Mouse (Mus musculus) stomach, postnatal 0 days (tissue): ENCODE measurements around the gene Guk1. TPM values are rescaled to one million over a fixed set of nuclear protein-coding genes. Genes with fewer than 3 reads are reported as not detected.

Experiments
- ATAC-seq: fragments of 200-750 bp; cut with Nextera tagmentation; 2 replicates; pipeline ENCODE4 v1.8.0; 2017; ENCODE audit not compliant: low FRiP score, low TSS enrichment
- DNase-seq: peaks from one replicate; pipeline ENCODE4 v3.0.0-alpha.2; 2016; ENCODE audit warnings: low spot score
- H3K27ac ChIP-seq: fragments of 300-500 bp; sonication (generic); replicated peaks from 2 replicates; pipeline ENCODE4 v1.5.1; 2014; ENCODE audit warnings: mild to moderate bottlenecking, control low read depth
- H3K27me3 ChIP-seq: fragments of 300-500 bp; sonication (generic); 2 replicates; pipeline ENCODE4 v1.6.1; 2014; ENCODE audit warnings: low read length; ENCODE audit not compliant: control insufficient read depth, insufficient read depth
- H3K36me3 ChIP-seq: fragments of 300-500 bp; sonication (generic); 2 replicates; pipeline ENCODE4 v1.6.1; 2014; ENCODE audit warnings: low read length, mixed read lengths; ENCODE audit not compliant: control insufficient read depth, insufficient read depth
- H3K4me1 ChIP-seq: fragments of 300-500 bp; sonication (generic); replicated peaks from 2 replicates; pipeline ENCODE4 v1.6.1; 2014; ENCODE audit warnings: antibody characterized with exemption; ENCODE audit not compliant: control insufficient read depth, insufficient read depth
- H3K4me2 ChIP-seq: fragments of 300-500 bp; sonication (generic); replicated peaks from 2 replicates; pipeline ENCODE4 v1.6.1; 2014; ENCODE audit warnings: low read depth, mild to moderate bottlenecking, control low read depth, moderate library complexity
- H3K4me3 ChIP-seq: fragments of 300-500 bp; sonication (generic); 2 replicates; pipeline ENCODE4 v1.5.1; 2014; ENCODE audit warnings: low read depth, low read length, control low read depth
- H3K9ac ChIP-seq: fragments of 300-500 bp; sonication (generic); 2 replicates; pipeline ENCODE4 v1.6.1; 2014; ENCODE audit warnings: mild to moderate bottlenecking, low read length, control low read depth, mixed read lengths
- H3K9me3 ChIP-seq: fragments of 300-500 bp; sonication (generic); 2 replicates; pipeline ENCODE4 v1.6.1; 2016; ENCODE audit warnings: low read length; ENCODE audit not compliant: control insufficient read depth
- CTCF ChIP-seq: IDR thresholded peaks from 2 replicates; pipeline ENCODE4 v1.5.1; 2016; ENCODE audit warnings: antibody characterized with exemption, low read depth, mild to moderate bottlenecking, moderate library complexity
- EP300 ChIP-seq: optimal IDR thresholded peaks from 2 replicates; pipeline ENCODE3; 2016; ENCODE audit warnings: antibody characterized with exemption
- WGBS: fragments of 180-500 bp; shearing (Covaris S2); extraction: QIAGEN DNeasy Blood & Tissue Kit; methylation state at CpG from one replicate; pipeline ENCODE4 v1.1.7; 2014; 5-methylcytosine and 5-hydroxymethylcytosine counted together
- polyA plus RNA-seq: library from polyadenylated mRNA; unstranded; fragments of >200 nt; fragmentation: Nextera tagmentation; extraction: Ambion mirVana; gene quantifications from 2 replicates; pipeline ENCODE4 v1.2.1, GENCODE M21; 2015

Gene Guk1
- polyA plus RNA-seq, 1 experiment from 2014 or later = 176 TPM

DNA sequence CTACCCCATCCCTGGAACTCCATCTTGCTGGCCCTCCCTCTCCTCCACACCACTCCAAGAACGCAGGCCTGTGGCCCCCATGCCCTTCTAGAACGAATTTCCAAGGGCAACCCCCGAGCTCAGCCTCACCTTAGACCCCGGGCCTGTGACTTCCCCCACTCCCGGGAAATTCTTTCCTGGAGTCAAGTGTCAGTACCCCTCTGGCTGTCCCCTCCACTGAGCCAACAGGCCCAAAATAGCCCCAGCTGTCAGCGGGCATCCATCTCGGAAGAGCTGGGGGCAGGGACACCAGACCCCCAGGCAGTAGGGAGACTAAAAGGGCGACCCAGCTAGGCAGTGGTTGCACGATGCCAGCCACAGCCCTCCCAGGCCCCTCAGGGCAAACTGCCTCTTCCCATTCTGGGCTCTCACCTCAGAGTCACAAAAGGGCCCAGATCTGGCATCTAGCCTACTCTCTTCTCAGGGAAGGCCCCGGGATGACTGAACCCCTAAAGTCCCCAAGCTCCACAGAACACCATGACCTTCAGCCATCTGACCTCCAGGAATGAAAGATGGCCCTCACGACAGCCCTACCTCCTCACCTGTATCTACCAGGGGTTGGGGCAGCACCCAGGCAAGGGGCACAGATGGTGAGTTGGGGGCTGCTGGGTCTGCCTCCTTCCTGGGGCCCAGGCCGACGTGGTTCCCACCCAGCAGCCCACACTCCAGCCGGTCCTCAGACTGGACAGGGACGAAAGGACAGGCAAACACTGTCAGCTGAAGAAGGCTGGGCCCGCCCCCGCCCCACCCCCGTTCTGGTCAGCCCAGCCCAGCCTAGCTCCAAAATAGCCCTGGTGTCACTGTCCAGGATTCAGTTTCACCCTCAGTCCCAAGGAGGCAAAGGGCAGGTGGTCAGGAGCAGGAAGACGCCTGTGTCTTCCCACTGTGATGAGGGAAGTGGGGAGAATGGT lies 53.2 kb downstream of the Guk1 start:
- TF ChIP-seq CTCF = no peak
- no peak for TF ChIP-seq EP300
- H3K27ac ChIP-seq = no peak overlapping the region
- no peaks in the 10 kb centered on the region for H3K9me3 ChIP-seq
- ATAC-seq (no peak), DNase-seq (no peak)
- H3K27me3 ChIP-seq = peaks cover 14% of the 10 kb centered on the region; the same call in 1 of the 2 replicates
- no peaks in the 10 kb centered on the region for H3K36me3 ChIP-seq
- no peaks in the 10 kb centered on the region for H3K4me1 ChIP-seq
- H3K9ac ChIP-seq = no peak overlapping the region
- H3K4me2 ChIP-seq = no peak overlapping the region
- no peak overlapping the region for H3K4me3 ChIP-seq
- WGBS = 70% methylated on average over 19 of the region's 19 CpGs

DNA sequence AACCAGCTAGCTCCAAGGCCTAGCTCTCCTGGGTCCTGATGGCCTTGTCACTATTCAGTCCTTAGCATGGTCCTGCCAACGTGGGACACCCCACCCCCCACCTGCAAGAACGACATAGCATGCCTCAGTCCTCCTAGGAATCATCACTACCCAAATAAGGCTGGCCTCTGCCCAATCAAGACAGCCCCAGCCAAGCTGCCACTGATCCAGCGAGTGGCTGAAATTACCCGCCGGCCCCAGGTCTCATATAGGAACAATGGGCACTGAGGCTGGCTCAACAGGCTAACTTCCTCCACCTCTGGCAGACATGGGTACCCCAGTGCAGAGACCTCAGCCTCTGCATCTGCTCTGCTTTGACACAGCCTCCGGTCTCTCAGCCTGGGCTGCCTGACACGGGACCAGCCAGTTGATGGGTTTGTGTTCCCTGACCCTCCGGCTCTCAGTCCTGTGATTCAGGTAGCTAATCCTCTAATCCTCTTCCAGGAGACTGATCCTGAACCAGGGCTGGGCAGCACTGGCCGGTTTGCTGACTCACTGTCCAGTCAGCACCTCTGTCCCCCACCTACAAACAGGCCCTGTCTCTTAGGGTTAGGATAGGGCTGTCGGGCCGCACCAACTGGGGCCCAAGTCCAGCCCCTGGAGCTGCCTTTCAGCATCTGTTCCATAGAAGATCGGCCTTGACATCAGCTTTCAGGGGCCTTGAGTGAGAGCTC lies 54.9 kb downstream of the Guk1 start:
- ATAC-seq = no peak
- DNase-seq = no peak
- no peak overlapping the region for H3K27ac ChIP-seq
- H3K36me3 ChIP-seq = no peaks in the 10 kb centered on the region
- H3K4me1 ChIP-seq = no peaks in the 10 kb centered on the region
- H3K4me2 ChIP-seq = no peak overlapping the region
- no peaks in the 10 kb centered on the region for H3K9me3 ChIP-seq
- peaks cover 14% of the 10 kb centered on the region; the same call in 1 of the 2 replicates for H3K27me3 ChIP-seq
- 70% methylated on average over 12 of the region's 12 CpGs for WGBS
- TF ChIP-seq CTCF (no peak), EP300 (no peak)
- no peak overlapping the region for H3K9ac ChIP-seq
- H3K4me3 ChIP-seq = no peak overlapping the region

DNA sequence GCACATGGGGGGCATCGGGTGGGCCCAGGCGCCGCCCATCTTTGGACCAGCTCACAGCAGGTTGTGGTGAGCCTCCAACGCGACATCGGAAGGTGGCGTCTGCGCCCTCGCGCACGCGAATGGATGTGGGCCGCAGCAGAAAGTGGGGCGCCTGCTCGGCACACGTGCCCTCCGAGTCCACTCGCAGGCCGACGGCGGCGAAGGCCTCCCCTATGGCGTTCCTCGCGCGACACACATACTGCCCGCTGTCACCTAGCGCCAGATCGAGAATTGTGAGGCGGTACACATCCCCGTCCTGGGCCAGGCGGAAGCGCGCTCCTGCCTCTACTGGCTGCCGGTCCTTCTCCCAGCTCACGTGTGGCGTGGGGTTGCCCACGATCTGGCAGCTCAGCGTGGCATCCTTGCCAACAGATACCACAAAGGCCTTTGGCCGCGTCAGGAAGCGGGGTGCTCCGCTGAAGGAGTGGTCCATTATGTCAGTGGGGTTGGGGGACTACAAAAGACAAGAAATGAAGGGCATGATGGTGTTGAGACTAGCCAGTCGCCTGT lies 56.0 kb downstream of the Guk1 start, which contains the start of gene Obscn:
Gene Obscn (minus strand): TSS at position 499 of the 549 bp plus-strand sequence.
- peak within 1 kb of the TSS; percentile 10; the same call in 1 of the 2 replicates for H3K4me3 ChIP-seq
- 18% methylated on average over 43 of the region's 44 CpGs for WGBS
- peaks cover 14% of the 10 kb centered on the region; the same call in 1 of the 2 replicates for H3K27me3 ChIP-seq
- H3K4me2 ChIP-seq = peak within 1 kb of the TSS; percentile 35
- no peaks in the 10 kb centered on the region for H3K36me3 ChIP-seq
- no peak for TF ChIP-seq CTCF
- no peak for TF ChIP-seq EP300
- DNase-seq (no peak), ATAC-seq (no peak)
- no peaks in the 10 kb centered on the region for H3K4me1 ChIP-seq
- no peak within 1 kb of the TSS for H3K9ac ChIP-seq
- no peaks in the 10 kb centered on the region for H3K9me3 ChIP-seq
- H3K27ac ChIP-seq = no peak within 1 kb of the TSS

- Histone ChIP-seq H3K36me3 (no peaks in the 10 kb centered on the region), H3K9ac (no peak overlapping the region), H3K4me3 (peak overlapping the region; percentile 10; the same call in 1 of the 2 replicates), H3K4me1 (no peaks in the 10 kb centered on the region), H3K4me2 (peak overlapping the region; percentile 35), H3K9me3 (no peaks in the 10 kb centered on the region), H3K27me3 (peaks cover 14% of the 10 kb centered on the region; the same call in 1 of the 2 replicates), H3K27ac (no peak overlapping the region)
- TF ChIP-seq EP300 (no peak), CTCF (no peak)
- DNase-seq (peak; percentile 30), ATAC-seq (no peak)
- WGBS = 7% methylated on average over 53 of the region's 55 CpGs
These were observed 56.8 kb downstream of the Guk1 start for GRCm38 (mm10) chr11:59135051-59135820.

- WGBS = 7% methylated on average over 34 of the region's 35 CpGs
- Histone ChIP-seq H3K4me1 (no peaks in the 10 kb centered on the region), H3K9ac (no peak overlapping the region), H3K36me3 (no peaks in the 10 kb centered on the region), H3K9me3 (no peaks in the 10 kb centered on the region), H3K27me3 (peaks cover 14% of the 10 kb centered on the region; the same call in 1 of the 2 replicates), H3K27ac (no peak overlapping the region), H3K4me3 (0 out of 2 replicates have a peak overlapping the region, but pooled peaks have one; percentile 8), H3K4me2 (peak overlapping the region; percentile 32; the same call in 1 of the 2 replicates)
- ATAC-seq (peak; percentile 85), DNase-seq (peak; percentile 91)
- TF ChIP-seq EP300 (no peak), CTCF (peak; percentile 62)
These were observed 57.5 kb downstream of the Guk1 start for GRCm38 (mm10) chr11:59134373-59134997.

Other genes with a start within 250 kb of the Guk1 start
- gene Hist3h2ba, start 243.3 kb downstream of the Guk1 start, polyA plus RNA-seq = 7.5 and 8.9 TPM in 2 replicates
- 18.7 and 19.1 TPM in 2 replicates for gene Hist3h2a, start 237.5 kb downstream of the Guk1 start, polyA plus RNA-seq
- 0.05 and 0.08 TPM in 2 replicates for gene Trim17, start 237.5 kb downstream of the Guk1 start, polyA plus RNA-seq
- gene Trim11, start 214.1 kb downstream of the Guk1 start, polyA plus RNA-seq = 9.9 and 11.0 TPM in 2 replicates
- gene Obscn, start 55.8 kb downstream of the Guk1 start, polyA plus RNA-seq = 0.24 and 0.28 TPM in 2 replicates
- gene Iba57, start 28.5 kb downstream of the Guk1 start, polyA plus RNA-seq = 5.5 and 5.9 TPM in 2 replicates
- 2.1 and 2.4 TPM in 2 replicates for gene Gjc2, start 9.0 kb downstream of the Guk1 start, polyA plus RNA-seq
- 90.3 and 90.9 TPM in 2 replicates for gene Mrpl55, start 10.3 kb upstream of the Guk1 start, polyA plus RNA-seq
- gene 2310033P09Rik, start 16.1 kb upstream of the Guk1 start, polyA plus RNA-seq = 21.3 and 21.5 TPM in 2 replicates
- 536 and 549 TPM in 2 replicates for gene Arf1, start 36.1 kb upstream of the Guk1 start, polyA plus RNA-seq
- gene Wnt3a, start 98.5 kb upstream of the Guk1 start, polyA plus RNA-seq = 2.0 and 2.5 TPM in 2 replicates
- 2.3 and 2.8 TPM in 2 replicates for gene Wnt9a, start 114.7 kb upstream of the Guk1 start, polyA plus RNA-seq
- 0.07 TPM in 1 of 2 replicates, not detected in the other for gene Prss38, start 183.4 kb upstream of the Guk1 start, polyA plus RNA-seq